Mouse (Mus musculus): ENCODE results near the gene Gstm1. TPM values are rescaled to one million over a fixed set of nuclear protein-coding genes. Genes with fewer than 3 reads are reported as not detected.

Gstm1 gene
- 7.4 TPM for total RNA-seq (2023)

DNA sequence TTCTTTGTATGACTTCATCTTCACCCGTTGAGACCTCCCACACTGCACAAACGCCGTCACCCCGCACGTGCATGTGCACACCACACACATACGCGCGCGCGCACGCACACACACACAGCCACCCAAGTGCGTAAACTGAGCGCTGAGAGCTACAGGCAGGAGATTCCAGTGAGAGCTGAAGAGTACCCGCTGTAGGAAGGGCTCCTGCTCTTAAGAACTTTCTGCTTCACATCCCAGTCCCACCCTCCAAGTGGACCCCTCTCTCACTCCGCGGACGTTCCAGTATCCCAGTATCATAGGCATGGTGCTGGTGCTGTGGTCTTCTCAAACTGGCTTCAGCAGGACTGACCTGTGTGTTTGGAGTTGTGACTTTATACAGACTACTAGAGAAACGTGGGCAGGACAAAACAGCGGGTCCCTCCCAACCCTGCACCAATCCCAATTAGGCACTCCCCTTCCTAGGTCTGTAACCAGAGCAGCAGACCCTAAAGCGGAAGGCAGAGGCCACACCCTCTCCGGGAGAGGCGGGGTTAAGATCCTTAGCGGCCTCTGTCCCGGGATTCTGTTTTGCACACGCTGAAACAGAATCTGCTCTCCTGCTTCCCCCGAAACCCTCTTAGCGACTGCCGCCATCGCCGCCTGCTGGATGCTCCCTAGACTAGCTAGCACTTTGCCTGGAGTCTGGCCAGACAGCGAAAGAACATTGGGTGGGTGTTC lies at the start of gene Gstm1:
Gene Gstm1, minus strand, starts transcription at position 501 of the 717 bp plus-strand sequence.

DNA sequence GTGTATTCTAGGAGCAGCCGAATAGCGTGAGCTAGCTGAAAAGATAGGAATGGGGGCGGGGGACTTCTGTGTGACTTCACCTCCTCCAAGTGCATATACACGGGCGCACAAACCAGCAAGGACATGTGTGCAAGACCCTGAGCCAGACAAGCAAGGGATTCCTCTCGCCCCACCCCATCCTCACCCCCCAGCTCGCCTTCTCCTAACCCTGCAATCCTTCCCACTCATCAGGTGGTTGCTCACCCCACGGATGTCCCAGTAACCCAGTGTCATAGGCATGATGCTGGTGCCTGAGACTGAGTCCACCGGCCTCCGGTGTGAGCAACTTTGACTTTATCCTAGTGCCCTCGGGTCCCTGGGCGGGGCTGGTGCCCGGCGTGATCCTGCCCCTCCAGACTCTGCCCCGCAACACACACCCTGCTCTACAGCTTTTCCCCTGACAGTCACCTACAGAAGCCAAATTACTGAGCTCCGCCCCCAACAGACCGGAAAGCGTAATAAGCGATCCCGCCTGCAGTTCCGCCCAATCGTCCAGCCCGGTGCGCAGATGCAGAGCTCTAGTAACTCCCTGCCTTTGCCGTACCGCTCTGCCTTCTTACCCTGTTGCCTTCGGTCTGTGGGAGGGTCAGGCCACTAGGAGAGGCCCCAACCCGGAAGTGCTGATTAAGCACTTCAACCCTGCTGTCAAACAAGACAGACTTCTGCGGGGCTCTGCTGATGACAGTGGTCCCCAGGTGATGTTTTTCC lies 26.8 kb upstream of the Gstm1 start, which contains the start of gene Gstm4:
Gene Gstm4, minus strand, starts transcription at position 501 of the 747 bp plus-strand sequence.

DNA sequence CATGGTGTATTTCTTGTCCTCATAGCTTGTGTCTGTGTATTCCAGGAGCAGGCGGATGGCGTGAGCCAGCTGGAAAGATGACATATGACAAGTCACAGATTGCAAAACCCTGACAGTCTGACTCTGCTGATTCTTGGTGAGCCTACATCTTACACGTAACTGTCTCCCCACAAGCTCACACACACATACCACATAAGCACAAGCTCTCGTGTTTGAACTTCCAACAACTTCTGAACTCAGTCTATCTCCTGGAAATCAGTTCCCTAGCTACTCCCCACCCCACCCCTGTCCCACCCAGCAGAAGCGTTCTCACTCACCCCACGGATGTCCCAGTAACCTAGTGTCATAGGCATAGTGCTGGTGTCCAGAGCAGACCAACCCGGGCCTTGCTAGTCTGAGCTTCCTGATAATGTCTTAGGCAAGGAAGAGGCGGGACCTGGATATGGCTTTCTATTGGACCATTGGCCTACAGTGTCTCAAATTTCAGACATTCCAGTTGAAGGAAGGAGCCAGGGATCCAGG lies 31.7 kb downstream of the Gstm1 start, which contains the start of gene Gstm2:
Gene Gstm2, minus strand, starts transcription at position 413 of the 522 bp plus-strand sequence.

DNA sequence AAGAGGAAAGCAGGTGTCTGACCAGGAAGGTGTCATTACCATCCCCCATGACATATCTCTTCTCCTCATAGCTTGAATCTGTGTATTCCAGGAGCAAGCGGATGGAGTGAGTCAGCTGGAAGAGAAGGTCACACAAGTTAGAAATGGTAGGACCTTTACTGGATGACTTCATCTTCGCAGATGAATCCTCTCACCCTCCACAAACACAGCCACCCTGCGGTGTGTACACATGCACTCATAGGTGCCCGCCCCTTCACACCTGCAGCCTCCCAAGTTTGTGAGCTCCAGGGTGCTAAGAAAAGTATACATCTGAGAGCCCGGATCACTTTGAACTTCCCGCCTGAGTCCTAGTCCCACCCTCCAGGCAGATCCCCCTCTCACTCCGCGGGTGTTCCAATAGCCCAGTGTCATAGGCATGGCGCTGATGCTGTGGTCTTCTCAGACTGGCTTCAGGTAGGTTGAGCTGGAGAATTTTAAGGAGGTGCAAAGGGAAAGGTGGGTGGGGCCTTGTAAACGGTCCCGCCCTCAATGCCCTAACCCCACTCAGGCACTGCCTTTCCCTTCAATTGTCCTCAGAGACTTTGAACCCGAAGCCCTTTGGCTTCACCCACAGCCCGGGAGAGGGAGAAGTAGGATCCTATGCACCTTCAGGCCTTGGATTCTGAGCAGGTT lies 48.9 kb downstream of the Gstm1 start, which contains the start of gene Gstm3:
Gene Gstm3, minus strand, starts transcription at position 560 of the 672 bp plus-strand sequence.

Other genes starting within 250 kb of the Gstm1 start
- gene Eps8l3, start 140.7 kb downstream of the Gstm1 start, total RNA-seq (2023), result not detected
- gene Gstm5, start 122.2 kb downstream of the Gstm1 start, total RNA-seq (2023), result not detected
- gene Gstm7, start 86.2 kb downstream of the Gstm1 start, total RNA-seq (2023), result 1.7 TPM
- not detected for gene Gstm6, start 74.2 kb downstream of the Gstm1 start, total RNA-seq (2023)
- not detected for gene Gstm3, start 48.7 kb downstream of the Gstm1 start, total RNA-seq (2023)
- gene Gstm2, start 31.5 kb downstream of the Gstm1 start, total RNA-seq (2023), result not detected
- gene Gstm4, start 26.9 kb upstream of the Gstm1 start, total RNA-seq (2023), result 2.7 TPM
- 29.5 TPM for gene Ampd2, start 68.7 kb upstream of the Gstm1 start, total RNA-seq (2023)
- not detected for gene Gnat2, start 74.8 kb upstream of the Gstm1 start, total RNA-seq (2023)
- 93.5 TPM for gene Gnai3, start 128.2 kb upstream of the Gstm1 start, total RNA-seq (2023)
- not detected for gene Gpr61, start 136.9 kb upstream of the Gstm1 start, total RNA-seq (2023)
- gene Amigo1, start 168.4 kb upstream of the Gstm1 start, total RNA-seq (2023), result 1.8 TPM
- 30.4 TPM for gene Cyb561d1, start 183.2 kb upstream of the Gstm1 start, total RNA-seq (2023)
- 44.7 TPM for gene Atxn7l2, start 193.0 kb upstream of the Gstm1 start, total RNA-seq (2023)
- not detected for gene Sypl2, start 208.7 kb upstream of the Gstm1 start, total RNA-seq (2023)
- gene Psma5, start 239.0 kb upstream of the Gstm1 start, total RNA-seq (2023), result 29.1 TPM

Measured in CD4-positive naive resting alpha-beta T cell, adult 76 days (primary cell).